Mouse (Mus musculus): ENCODE measurements around the gene Adamts6. TPM values are rescaled to one million over a fixed set of nuclear protein-coding genes. Genes with fewer than 3 reads are reported as not detected.

The Adamts6 gene
- polyA plus RNA-seq, 1 experiment from 2014 or later, result 2.6 TPM

- no peak for DNase-seq (ENCODE audit: low spot score)
- no peak for ATAC-seq (ENCODE audit: insufficient read depth, low FRiP score, low TSS enrichment)
- no peaks in the 10 kb centered on the region for H3K27me3 ChIP-seq (ENCODE audit: control insufficient read depth, insufficient read depth, low read length)
- H3K9me3 ChIP-seq (ENCODE audit: control insufficient read depth, low read length), result no peaks in the 10 kb centered on the region
- 58% methylated on average over 1 of the region's 1 CpGs for WGBS
- no peaks in the 10 kb centered on the region for H3K4me1 ChIP-seq (ENCODE audit: control insufficient read depth, insufficient read depth, low read length)
- H3K36me3 ChIP-seq (ENCODE audit: control insufficient read depth, insufficient read depth, low read length), result no peaks in the 10 kb centered on the region
- H3K4me3 ChIP-seq (ENCODE audit: low read depth, low read length), result no peak overlapping the region
- no peak overlapping the region for H3K4me2 ChIP-seq (ENCODE audit: low read depth)
- no peak overlapping the region for H3K27ac ChIP-seq (ENCODE audit: low read depth, low read length)
- no peak overlapping the region for H3K9ac ChIP-seq (ENCODE audit: low read length)
Measured at GRCm38 (mm10) chr13:104446974-104447373, 159.3 kb downstream of the Adamts6 start.

GRCm38 (mm10) chr13:104447470-104447869 lies 159.8 kb downstream of the Adamts6 start:
- DNase-seq (ENCODE audit: low spot score) (no peak), ATAC-seq (ENCODE audit: insufficient read depth, low FRiP score, low TSS enrichment) (no peak)
- no peak overlapping the region for H3K27ac ChIP-seq (ENCODE audit: low read depth, low read length)
- H3K4me3 ChIP-seq (ENCODE audit: low read depth, low read length), result no peak overlapping the region
- no peaks in the 10 kb centered on the region for H3K36me3 ChIP-seq (ENCODE audit: control insufficient read depth, insufficient read depth, low read length)
- no peak overlapping the region for H3K4me2 ChIP-seq (ENCODE audit: low read depth)
- H3K9me3 ChIP-seq (ENCODE audit: control insufficient read depth, low read length), result no peaks in the 10 kb centered on the region
- H3K27me3 ChIP-seq (ENCODE audit: control insufficient read depth, insufficient read depth, low read length), result no peaks in the 10 kb centered on the region
- H3K9ac ChIP-seq (ENCODE audit: low read length), result no peak overlapping the region
- H3K4me1 ChIP-seq (ENCODE audit: control insufficient read depth, insufficient read depth, low read length), result no peaks in the 10 kb centered on the region

- ATAC-seq (ENCODE audit: insufficient read depth, low FRiP score, low TSS enrichment) (no peak), DNase-seq (ENCODE audit: low spot score) (no peak)
- no peak overlapping the region for H3K27ac ChIP-seq (ENCODE audit: low read depth, low read length)
- H3K9ac ChIP-seq (ENCODE audit: low read length), result no peak overlapping the region
- no peaks in the 10 kb centered on the region for H3K9me3 ChIP-seq (ENCODE audit: control insufficient read depth, low read length)
- no peaks in the 10 kb centered on the region for H3K36me3 ChIP-seq (ENCODE audit: control insufficient read depth, insufficient read depth, low read length)
- 94% methylated on average over 1 of the region's 1 CpGs for WGBS
- no peak overlapping the region for H3K4me3 ChIP-seq (ENCODE audit: low read depth, low read length)
- H3K4me2 ChIP-seq (ENCODE audit: low read depth), result no peak overlapping the region
- H3K4me1 ChIP-seq (ENCODE audit: control insufficient read depth, insufficient read depth, low read length), result no peaks in the 10 kb centered on the region
- H3K27me3 ChIP-seq (ENCODE audit: control insufficient read depth, insufficient read depth, low read length), result no peaks in the 10 kb centered on the region
Measured at GRCm38 (mm10) chr13:104448349-104448748, 160.7 kb downstream of the Adamts6 start.

- no peak for DNase-seq (ENCODE audit: low spot score)
Measured at GRCm38 (mm10) chr13:104453271-104453974, 165.8 kb downstream of the Adamts6 start.

GRCm38 (mm10) chr13:104460287-104460686 lies 172.7 kb downstream of the Adamts6 start:
- Histone ChIP-seq H3K4me3 (ENCODE audit: low read depth, low read length) (no peak overlapping the region), H3K27me3 (ENCODE audit: control insufficient read depth, insufficient read depth, low read length) (no peaks in the 10 kb centered on the region), H3K9me3 (ENCODE audit: control insufficient read depth, low read length) (no peaks in the 10 kb centered on the region), H3K36me3 (ENCODE audit: control insufficient read depth, insufficient read depth, low read length) (no peaks in the 10 kb centered on the region), H3K4me1 (ENCODE audit: control insufficient read depth, insufficient read depth, low read length) (no peaks in the 10 kb centered on the region), H3K9ac (ENCODE audit: low read length) (no peak overlapping the region), H3K27ac (ENCODE audit: low read depth, low read length) (no peak overlapping the region), H3K4me2 (ENCODE audit: low read depth) (no peak overlapping the region)
- WGBS, result 91% methylated on average over 1 of the region's 1 CpGs
- no peak for DNase-seq (ENCODE audit: low spot score)
- ATAC-seq (ENCODE audit: insufficient read depth, low FRiP score, low TSS enrichment), result no peak

More at GRCm38 (mm10) chr13:104453271-104453974, 165.8 kb downstream of the Adamts6 start:
- Histone ChIP-seq H3K27ac (ENCODE audit: low read depth, low read length) (no peak overlapping the region), H3K4me2 (ENCODE audit: low read depth) (no peak overlapping the region), H3K27me3 (ENCODE audit: control insufficient read depth, insufficient read depth, low read length) (no peaks in the 10 kb centered on the region), H3K4me3 (ENCODE audit: low read depth, low read length) (no peak overlapping the region), H3K9me3 (ENCODE audit: control insufficient read depth, low read length) (no peaks in the 10 kb centered on the region), H3K36me3 (ENCODE audit: control insufficient read depth, insufficient read depth, low read length) (no peaks in the 10 kb centered on the region), H3K4me1 (ENCODE audit: control insufficient read depth, insufficient read depth, low read length) (no peaks in the 10 kb centered on the region), H3K9ac (ENCODE audit: low read length) (no peak overlapping the region)
- ATAC-seq (ENCODE audit: insufficient read depth, low FRiP score, low TSS enrichment), result no peak
- WGBS, result 92% methylated on average over 1 of the region's 1 CpGs

- H3K36me3 ChIP-seq (ENCODE audit: control insufficient read depth, insufficient read depth, low read length), result no peaks in the 10 kb centered on the region
- DNase-seq (ENCODE audit: low spot score) (no peak), ATAC-seq (ENCODE audit: insufficient read depth, low FRiP score, low TSS enrichment) (no peak)
- H3K4me1 ChIP-seq (ENCODE audit: control insufficient read depth, insufficient read depth, low read length), result no peaks in the 10 kb centered on the region
- H3K27ac ChIP-seq (ENCODE audit: low read depth, low read length), result no peak overlapping the region
- no peak overlapping the region for H3K4me2 ChIP-seq (ENCODE audit: low read depth)
- H3K4me3 ChIP-seq (ENCODE audit: low read depth, low read length), result no peak overlapping the region
- H3K9ac ChIP-seq (ENCODE audit: low read length), result no peak overlapping the region
- WGBS, result 89% methylated on average over 1 of the region's 1 CpGs
- no peaks in the 10 kb centered on the region for H3K9me3 ChIP-seq (ENCODE audit: control insufficient read depth, low read length)
- no peaks in the 10 kb centered on the region for H3K27me3 ChIP-seq (ENCODE audit: control insufficient read depth, insufficient read depth, low read length)
Measured at GRCm38 (mm10) chr13:104468061-104468460, 180.4 kb downstream of the Adamts6 start.

- no peak for ATAC-seq (ENCODE audit: insufficient read depth, low FRiP score, low TSS enrichment)
- Histone ChIP-seq H3K4me2 (ENCODE audit: low read depth) (no peak overlapping the region), H3K4me3 (ENCODE audit: low read depth, low read length) (no peak overlapping the region), H3K36me3 (ENCODE audit: control insufficient read depth, insufficient read depth, low read length) (no peaks in the 10 kb centered on the region), H3K27ac (ENCODE audit: low read depth, low read length) (no peak overlapping the region), H3K9me3 (ENCODE audit: control insufficient read depth, low read length) (no peaks in the 10 kb centered on the region), H3K9ac (ENCODE audit: low read length) (no peak overlapping the region), H3K27me3 (ENCODE audit: control insufficient read depth, insufficient read depth, low read length) (no peaks in the 10 kb centered on the region), H3K4me1 (ENCODE audit: control insufficient read depth, insufficient read depth, low read length) (no peaks in the 10 kb centered on the region)
- DNase-seq (ENCODE audit: low spot score), result no peak
- WGBS, result 85% methylated on average over 9 of the region's 9 CpGs
Measured at GRCm38 (mm10) chr13:104476285-104476956, 188.8 kb downstream of the Adamts6 start.

GRCm38 (mm10) chr13:104482426-104483089 lies 194.9 kb downstream of the Adamts6 start:
- no peaks in the 10 kb centered on the region for H3K9me3 ChIP-seq (ENCODE audit: control insufficient read depth, low read length)
- WGBS, result 60% methylated on average over 8 of the region's 8 CpGs
- no peak overlapping the region for H3K27ac ChIP-seq (ENCODE audit: low read depth, low read length)
- ATAC-seq (ENCODE audit: insufficient read depth, low FRiP score, low TSS enrichment) (no peak), DNase-seq (ENCODE audit: low spot score) (peak; percentile 16)
- H3K4me2 ChIP-seq (ENCODE audit: low read depth), result no peak overlapping the region
- H3K9ac ChIP-seq (ENCODE audit: low read length), result no peak overlapping the region
- H3K36me3 ChIP-seq (ENCODE audit: control insufficient read depth, insufficient read depth, low read length), result no peaks in the 10 kb centered on the region
- H3K4me3 ChIP-seq (ENCODE audit: low read depth, low read length), result no peak overlapping the region
- no peaks in the 10 kb centered on the region for H3K4me1 ChIP-seq (ENCODE audit: control insufficient read depth, insufficient read depth, low read length)
- H3K27me3 ChIP-seq (ENCODE audit: control insufficient read depth, insufficient read depth, low read length), result no peaks in the 10 kb centered on the region
